Mouse (Mus musculus): Measurements from ENCODE around the gene Phospho1. TPM values are rescaled to one million over a fixed set of nuclear protein-coding genes. Genes with fewer than 3 reads are reported as not detected.

The Phospho1 gene
- 100 to 1,000 TPM; 172 to 179 TPM for total RNA-seq (2021)
- long read RNA-seq, experiment 1, transcript Phospho1-202 (3 exons, 590 nt) = major isoform, 24 of 26 reads
- long read RNA-seq, experiment 1, partial matches to known transcripts = 0 of 26 reads
- long read RNA-seq, experiment 1, other reads (novel, unspliced or antisense) = 1 of 26 reads
- long read RNA-seq, experiment 2, transcript Phospho1-202 (3 exons, 590 nt) = major isoform, 21 of 25 reads
- long read RNA-seq, experiment 2, partial matches to known transcripts = 0 of 25 reads
- long read RNA-seq, experiment 2, other reads (novel, unspliced or antisense) = 1 of 25 reads

DNA sequence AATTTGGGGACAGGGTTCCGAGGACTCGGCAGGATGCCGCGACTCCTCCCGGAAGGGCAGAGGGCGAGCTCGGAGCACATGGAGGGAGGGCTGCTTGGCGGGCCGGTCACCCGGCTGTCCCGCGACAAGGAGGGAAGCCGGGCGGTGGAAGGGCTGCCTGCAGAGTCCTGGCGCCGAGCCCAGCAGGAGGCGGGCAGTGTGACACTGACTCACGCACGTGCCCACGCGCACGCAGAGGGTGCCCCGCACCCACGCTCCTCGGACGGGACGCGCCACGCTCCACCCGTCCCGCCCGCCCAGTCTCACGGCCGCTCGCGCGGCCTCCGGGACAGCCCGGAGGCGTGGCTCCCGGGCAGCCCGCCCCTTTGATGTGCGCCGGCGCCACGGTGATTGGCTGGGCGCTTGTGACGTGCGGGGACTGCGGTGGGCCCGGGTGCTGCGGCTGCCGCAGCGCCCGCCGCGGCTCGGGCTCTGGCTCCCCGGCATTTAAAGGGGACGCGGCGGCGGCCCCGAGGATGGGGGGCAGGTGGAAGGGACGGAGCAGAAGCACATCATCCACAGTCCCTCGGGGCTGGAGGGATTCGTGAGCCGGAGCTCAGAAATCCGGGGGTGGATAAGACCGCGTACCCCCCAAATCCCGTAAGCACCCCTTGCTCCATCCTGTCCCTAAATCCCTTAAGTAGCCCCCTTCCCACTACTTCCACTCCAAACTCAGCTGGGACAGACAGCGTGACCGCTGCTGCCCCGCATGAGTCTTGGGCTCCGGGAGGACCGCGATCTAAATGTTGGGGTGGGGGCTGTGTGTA is at the start of gene Phospho1:
Gene Phospho1 (plus strand): TSS at position 429 of the 806 bp plus-strand sequence.
- DNase-seq = peak; percentile 96 to 97
- intact Hi-C loops (cut with DNase I) = loop anchor here (2.0 kb wide), 2 partner anchors 29 to 51 kb away; no protein-coding TSS in a partner anchor

DNA sequence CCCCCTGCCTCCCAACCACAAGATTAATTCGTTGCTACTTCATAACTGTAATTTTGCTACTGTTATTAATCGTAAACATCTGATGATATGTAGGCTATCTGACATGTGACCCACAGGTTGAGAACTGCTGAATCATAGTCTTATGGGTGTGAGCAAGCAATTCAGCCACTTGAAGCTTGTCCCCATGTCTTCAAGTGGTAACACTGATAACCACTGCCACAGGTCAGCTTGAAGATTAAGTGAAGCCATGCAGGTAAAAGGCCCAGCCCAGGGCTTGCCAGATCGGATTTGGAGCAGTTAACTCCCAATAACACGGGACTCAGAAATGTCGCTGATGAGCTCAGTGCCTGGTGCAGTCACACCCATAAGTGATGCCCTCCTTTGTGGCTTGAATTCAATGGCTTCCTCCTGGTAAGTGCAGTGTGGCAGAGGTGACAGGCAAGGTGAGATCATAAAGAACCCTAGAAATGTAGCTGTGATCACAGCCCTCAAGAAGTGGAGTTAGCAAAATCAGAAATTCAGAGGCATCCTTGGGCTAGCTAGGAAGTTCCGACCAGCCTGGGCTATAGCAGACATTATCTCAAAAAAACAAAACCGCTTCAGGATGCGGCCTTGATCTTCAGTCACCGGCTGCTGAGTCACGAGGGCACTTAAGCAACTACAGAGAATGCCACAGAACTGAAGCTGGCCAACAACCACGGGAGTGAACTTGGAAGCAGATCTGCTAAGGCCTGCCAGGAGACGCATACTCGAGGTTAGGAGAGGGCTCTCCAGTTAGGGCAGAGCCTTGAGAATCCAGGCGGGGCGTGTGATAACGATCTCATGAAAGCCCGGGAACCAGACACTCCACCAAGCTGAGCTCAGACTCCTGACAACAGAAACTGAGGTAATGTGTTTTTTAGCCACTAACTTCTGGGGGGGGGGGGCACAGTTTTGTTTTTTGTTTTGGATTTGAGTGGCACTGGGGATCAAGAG is 46.7 kb upstream of the Phospho1 start:
- intact Hi-C loops (cut with DNase I) = no loop called here
- peak; percentile 51 to 60 for DNase-seq

DNA sequence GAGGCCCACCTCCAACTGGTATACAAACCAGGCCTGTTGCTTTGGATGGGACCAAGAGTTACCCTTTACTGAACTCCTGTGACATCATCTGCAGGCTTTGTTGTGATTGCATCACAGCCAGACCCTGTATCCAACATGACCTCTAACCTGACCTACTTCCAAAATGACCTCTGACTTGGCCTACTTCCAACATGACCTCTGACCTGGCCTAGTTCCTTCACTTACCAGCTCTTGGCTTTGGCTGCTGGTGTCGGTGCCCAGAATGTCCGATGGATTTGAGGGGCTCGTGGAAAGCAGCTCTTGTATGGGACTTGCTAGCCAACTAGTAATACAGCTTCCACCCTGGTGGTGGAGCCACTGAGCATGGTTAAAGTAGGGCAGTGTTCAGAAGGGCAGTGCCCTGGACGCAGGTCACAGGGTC is 45.5 kb upstream of the Phospho1 start:
- peak in 1 of 2 experiments; percentile 37 for DNase-seq
- intact Hi-C loops (cut with DNase I) = no loop called here

DNA sequence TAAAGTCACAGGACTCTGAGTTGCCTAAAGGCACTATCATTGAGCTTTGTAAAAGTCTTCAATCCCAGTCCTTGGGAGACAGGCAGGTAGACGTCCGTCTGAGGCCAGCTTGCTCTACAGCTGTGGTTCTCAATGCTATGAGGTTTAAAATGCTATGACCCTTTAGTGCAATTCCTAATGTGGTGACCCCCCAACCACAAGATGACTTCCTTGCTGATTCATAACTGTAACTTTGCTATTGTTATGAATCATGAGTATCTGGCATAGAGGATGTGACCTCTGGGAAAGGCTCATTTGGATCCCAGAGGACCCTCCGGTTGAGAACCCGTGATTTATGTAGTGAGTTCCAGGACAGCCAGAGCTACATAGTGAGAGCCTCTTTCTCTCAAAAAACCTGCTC is 44.9 kb upstream of the Phospho1 start:
- DNase-seq = no peak
- intact Hi-C loops (cut with DNase I) = no loop called here

DNA sequence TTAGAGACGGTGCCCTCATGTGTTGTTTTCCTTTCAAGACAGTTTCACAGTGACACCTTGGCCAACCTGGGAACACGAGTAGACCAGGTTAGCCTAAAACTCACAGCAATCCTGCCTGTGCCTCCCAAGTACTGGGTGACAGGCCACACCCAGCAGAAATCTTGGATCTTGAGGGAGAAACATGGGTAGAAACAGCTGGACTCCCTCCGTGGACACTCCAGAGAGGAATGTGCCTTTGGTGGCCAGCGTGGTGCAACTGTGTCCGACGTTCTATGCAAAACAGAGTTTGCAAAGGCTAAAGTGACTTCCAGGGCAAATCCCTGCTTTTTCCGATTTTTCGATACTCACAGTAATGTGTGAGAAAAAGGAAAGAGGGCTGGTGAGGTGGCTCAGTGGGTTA is 43.8 kb upstream of the Phospho1 start:
- intact Hi-C loops (cut with DNase I) = no loop called here
- DNase-seq = no peak

DNA sequence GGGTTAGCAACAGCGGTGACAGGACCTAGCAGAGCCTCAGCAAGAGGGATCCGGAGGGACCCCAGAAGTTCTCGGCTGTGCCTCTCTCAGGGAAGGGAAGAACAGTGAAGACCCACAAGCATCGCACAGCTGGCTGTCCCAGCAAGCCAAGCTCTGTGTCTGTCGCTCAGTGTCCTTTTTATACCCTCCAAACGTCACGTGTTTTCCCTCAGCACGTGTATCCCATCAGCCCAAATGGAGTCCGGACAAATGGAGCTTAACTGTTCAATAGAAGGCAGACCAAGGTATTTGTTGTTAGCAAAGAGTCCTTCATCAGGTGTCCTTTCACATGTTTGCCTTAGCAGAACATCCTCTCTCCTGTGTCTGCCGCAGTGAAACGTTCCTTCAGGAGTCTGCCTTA is 42.7 kb upstream of the Phospho1 start:
- intact Hi-C loops (cut with DNase I) = no loop called here
- DNase-seq = no peak

DNA sequence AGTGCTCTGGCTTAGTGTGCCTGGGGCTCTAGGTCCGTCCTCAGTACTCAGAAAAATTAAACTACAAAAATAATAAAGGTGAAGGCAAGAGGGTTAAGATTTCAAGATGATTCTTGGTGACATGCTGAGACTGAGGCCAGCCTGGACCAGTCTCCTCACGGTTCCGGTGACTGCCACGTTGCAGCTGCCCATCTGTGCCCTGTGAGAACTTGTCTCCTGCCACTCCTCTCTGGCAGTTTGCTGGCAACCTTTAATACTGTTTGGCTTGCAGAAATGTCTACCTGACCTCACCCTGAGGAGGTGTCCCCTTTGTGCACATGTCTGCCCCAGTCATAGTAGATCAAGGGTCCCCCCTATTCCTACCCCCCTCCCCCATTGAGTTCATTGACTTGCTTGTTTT is 40.8 kb upstream of the Phospho1 start:
- intact Hi-C loops (cut with DNase I) = no loop called here
- DNase-seq = no peak

DNA sequence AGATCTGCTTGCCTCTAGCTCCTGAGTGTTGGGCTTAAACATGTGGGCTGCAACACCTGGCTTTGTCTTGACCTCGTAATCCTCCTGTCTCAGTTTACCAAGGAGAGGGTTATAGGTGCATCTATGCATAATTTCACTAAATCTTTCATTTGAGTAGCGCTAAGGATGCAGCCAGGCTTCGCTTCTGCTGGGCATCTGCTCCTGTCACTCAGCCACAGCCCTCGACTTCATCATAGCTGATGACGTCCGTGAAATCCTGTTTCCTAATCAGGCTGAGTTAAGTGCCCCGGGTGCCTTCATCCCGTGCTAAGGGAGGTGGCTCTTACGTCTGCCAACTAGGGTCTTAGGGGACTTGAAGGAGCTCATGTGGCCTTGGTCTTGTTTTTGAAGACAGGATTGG is 40.3 kb upstream of the Phospho1 start:
- intact Hi-C loops (cut with DNase I) = no loop called here
- no peak for DNase-seq

DNA sequence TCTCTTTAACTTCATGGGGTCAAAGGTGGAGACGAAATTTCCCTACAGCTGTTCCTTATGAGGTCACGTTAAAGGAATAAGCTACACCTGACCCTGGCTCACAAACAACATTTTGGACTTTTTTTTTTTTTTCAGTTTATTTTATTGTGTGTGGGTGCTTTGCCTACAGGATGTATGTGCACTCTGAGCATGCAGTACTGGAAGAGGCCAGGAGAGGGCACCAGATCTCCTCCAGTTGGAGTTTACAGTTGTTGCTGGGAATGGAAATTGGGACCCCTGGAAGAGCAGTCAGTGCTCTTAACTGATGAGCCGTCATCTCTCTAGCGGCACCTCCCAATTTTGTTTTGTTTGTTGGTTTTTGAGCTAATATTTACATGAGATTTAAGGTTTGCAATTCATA is 38.6 kb upstream of the Phospho1 start:
- intact Hi-C loops (cut with DNase I) = no loop called here
- DNase-seq = no peak

DNA sequence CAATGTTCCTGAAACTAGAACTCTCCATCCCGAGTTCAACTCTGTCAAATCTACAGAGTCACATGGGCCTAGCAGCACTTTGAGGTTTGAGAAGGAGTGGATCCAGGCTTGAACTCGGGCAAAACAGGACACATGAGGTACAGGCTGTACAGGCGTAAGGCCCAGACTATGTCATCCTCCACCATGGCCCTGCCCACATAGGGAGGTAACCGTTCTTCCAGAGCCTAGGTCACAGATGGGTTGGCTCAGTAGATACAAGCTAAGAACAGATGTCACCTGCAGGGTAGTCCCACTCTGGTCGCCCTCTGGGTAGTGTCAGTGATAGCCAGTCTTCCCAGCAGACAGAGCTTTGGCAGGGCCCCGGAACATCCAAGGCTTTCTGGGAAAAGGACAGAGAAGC is 37.8 kb upstream of the Phospho1 start:
- DNase-seq = no peak
- intact Hi-C loops (cut with DNase I) = no loop called here

DNA sequence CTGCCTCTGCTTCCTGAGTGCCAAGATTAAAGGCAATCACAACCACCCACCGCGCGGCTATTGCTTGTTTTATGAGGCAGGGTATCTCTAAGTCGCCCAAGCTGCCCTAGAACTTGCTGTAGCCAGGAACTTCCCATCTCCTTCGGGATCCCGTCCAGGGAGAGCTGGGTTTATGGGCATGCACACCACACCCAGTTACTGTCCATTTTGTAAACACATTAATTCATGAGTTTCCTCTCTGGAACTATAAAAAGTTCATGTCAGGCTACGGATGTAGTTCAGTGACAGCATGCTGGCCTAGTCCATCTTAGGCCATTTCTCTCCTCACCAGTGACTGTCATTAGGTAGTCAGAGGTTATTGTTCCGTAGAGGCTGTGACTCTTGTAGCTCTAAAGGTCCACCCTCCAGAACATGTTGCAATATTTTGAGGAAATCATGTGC is 34.8 kb upstream of the Phospho1 start:
- intact Hi-C loops (cut with DNase I) = no loop called here

DNA sequence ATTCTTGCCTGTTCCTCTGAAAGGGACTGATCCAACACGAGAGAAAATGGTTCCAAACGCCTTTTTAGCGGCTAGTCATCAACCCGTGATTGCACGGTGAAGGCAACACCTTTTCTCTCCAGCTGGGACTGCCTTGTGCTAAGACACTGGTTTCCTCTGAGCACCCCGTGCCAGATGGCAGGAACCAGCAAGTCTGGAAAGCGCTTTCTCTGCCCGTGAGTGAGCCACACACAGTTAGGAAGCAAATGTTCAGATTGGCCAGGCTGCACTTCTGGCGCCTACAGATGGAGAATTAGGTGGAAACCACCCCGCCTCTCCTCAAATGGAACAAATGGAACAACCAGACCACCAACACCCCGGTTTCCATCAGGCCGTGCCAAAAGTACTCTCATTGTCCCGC is 32.5 kb upstream of the Phospho1 start:
- no peak for DNase-seq
- intact Hi-C loops (cut with DNase I) = no loop called here

More for the DNA sequence above, 34.8 kb upstream of the Phospho1 start:
- DNase-seq = no peak

DNA sequence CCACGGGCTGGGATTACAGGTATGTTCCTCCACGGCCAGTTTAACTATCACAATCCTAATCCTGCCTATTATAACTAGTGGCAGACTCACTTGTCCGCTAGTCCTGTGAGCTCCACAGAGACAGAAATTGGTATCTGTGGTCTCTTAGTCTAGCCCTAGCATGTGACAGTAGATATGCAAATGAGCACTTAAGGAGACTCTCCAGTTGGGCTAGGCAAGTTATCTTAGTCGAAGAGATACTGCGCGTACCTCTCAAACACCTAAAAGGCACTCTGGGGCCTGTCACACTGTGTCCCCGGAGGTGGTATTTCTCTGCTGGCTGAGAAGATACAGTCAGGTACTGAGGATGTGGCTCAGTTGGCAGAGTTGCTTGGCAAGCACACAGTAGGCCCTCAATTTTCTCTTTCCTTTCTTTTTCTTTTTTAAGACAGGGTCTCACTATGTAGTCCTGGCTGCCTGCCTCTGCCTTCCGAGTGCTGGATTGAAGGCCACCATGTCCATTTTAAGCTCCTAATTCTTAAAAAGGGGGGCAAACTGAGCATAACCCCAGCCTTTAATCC is 31.3 kb upstream of the Phospho1 start:
- no peak for DNase-seq
- intact Hi-C loops (cut with DNase I) = no loop called here

DNA sequence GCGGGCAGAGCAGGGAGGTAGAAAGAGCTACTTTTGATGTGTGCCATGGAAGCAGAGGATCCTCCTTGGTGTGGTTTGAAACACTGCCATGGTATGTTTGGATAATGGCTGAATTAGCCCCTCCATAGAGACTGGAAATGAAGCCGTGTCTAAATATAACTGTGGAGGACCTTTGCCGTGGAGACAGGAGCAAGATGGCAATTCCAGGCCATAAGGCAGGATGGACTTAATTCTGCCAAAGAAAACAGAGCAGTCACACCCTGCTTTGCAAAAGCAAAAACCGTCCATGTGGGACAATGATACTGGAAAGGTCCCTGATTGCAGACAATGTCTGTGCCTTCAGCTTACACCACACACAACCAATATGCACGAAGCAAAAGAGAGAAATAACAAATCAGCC is 30.1 kb upstream of the Phospho1 start:
- no peak for DNase-seq
- intact Hi-C loops (cut with DNase I) = loop anchor here (2.0 kb wide), 1 partner anchor 31 kb away; the partner anchor contains the start of gene Phospho1

DNA sequence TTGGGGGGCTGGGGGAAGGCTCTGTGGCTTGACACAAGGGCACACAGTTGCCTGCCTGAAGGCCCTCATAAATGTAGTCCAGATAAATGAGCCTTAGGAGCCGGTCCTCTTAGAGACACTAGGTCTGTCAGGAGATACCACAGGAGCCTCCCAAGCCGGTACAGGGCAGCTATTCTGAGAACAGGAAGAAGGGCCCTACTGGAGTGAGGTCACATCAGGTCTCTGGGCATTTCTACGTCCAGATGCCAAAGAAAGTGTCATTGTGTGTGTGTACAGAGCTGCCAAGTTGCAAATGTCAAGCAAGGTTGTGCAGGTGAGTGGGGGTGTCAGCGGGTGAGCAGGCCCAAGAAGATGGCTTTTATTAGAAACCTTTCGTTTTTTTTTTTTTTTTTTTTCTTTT is 28.7 kb upstream of the Phospho1 start:
- intact Hi-C loops (cut with DNase I) = loop anchor here (2.0 kb wide), 1 partner anchor 29 kb away; the partner anchor contains the start of gene Phospho1
- peak in 1 of 2 experiments; percentile 54 for DNase-seq

DNA sequence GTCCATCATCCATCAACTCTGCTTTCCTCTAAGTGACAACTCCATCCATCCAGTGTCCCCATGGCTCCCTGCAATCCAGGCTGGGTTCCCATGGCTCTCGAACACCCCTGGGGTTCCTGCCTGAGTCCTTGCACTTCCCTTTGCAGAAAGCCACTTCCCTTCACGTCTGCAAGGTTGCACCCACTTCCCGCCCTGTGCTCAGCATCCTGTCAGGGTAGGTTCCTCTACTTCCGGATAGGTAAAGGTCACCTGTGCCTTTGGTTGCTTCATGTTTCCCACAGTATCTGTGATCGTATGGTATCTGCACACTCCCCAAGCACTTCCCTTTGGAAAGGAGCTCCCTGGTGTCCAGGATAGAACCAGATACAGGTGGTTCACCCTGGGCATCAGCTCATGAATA is 19.3 kb upstream of the Phospho1 start:
- intact Hi-C loops (cut with DNase I) = no loop called here
- DNase-seq = no peak

DNA sequence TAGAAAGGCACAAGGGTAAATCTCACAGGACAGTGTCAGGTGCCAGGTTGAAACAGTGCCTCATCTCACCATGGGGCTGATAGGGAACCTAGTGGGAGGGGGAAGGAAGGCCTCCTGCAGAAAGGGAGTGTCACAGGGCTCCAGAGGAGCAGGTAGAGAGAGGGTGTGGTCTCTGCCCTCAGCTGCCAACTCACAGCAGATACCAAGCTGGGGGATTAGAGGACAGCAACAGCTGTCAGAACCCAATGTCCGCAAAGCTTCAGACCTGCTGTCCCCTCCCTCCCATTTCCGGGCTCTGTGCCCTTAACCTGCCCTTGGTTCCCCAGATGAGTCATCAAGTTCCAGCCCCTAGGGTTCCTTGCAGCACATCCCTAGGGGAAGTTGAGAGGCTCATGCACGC is 18.8 kb upstream of the Phospho1 start:
- intact Hi-C loops (cut with DNase I) = no loop called here
- DNase-seq = peak in 1 of 2 experiments; percentile 33

DNA sequence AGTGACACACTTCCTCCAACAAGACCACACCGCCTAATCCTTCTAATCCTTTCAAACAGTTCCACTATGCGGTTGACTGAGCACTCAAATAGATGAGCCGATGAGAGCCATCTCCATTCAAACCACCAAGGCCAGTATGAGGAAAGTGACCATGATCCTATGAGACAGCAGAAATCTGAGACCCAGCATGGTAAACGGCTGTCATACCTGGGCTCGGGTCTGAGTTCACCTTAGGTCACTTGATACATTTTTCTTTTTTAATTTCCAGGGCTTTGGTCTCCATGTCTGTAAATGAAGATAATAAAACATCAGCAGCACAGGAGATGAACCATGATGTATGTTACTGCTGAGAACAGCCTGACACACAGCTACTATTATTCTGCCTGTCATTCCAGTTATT is 16.4 kb upstream of the Phospho1 start:
- DNase-seq = no peak
- intact Hi-C loops (cut with DNase I) = no loop called here

DNA sequence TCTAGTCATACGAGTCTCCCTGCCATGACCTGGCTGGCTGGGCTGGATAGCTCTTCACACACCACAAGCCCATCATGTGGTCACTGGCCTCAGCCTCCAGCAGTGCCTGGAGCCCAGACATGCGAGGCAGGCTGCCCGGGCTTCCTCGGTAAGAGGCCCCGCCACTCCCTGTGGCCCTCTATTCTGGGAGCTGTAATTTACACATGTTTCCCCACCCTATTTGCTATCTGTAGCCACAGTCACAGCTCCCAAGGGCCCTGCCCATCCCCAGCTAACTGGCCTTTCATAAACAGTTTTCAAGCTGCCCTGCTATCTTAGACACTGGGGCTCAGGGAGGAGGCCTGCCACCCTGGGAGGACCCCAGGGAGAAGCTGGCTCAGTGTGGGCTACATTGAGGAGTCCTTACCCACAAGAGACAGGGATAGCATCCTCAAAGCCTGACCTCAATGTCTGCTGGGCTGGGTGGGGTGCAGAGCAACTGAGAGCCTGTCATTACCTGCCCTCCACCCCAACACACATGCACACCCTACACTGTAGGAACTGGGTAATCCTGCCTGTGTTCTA is 15.8 kb upstream of the Phospho1 start:
- DNase-seq = peak in 1 of 2 experiments; percentile 35
- intact Hi-C loops (cut with DNase I) = no loop called here

DNA sequence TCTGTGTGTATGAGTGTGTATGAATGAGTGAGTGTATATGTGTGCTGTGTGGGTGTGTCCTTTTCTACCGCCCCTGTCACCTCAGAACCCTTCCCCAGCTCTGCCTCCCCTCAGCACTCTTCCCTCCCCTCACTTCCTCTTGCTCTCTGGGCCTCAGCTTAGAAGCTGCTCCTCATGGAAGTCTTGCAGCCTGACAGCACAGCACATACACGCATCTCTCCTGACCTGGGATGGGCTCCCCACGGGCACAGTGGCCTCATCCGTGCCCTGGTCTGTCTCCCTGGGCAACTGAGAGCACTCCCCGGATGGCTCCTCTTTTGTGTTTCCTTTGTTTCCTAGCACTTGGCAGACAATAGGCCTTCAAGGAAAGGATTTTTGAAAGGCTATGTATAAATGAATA is 14.7 kb upstream of the Phospho1 start:
- no peak for DNase-seq
- intact Hi-C loops (cut with DNase I) = no loop called here
